Mouse (Mus musculus) lung, postnatal 0 days (tissue): Measurements from ENCODE around the gene Txlng.
A peak's percentile ranks its signal among the peaks of the same experiment; 100 is the strongest.

Experiments used
- CTCF ChIP-seq: IDR thresholded peaks from 2 replicates; pipeline ENCODE4 v1.5.1; 2016; ENCODE audit warnings: antibody characterized with exemption, mild to moderate bottlenecking
- EP300 ChIP-seq: IDR thresholded peaks from 2 replicates; pipeline ENCODE4 v1.6.1; 2016; ENCODE audit warnings: antibody characterized with exemption, mild to moderate bottlenecking, control low read depth

- TF ChIP-seq CTCF = peak; percentile 76
- no peak for TF ChIP-seq EP300
Observed at GRCm38 (mm10) chrX:162871734-162872517, 42.7 kb upstream of the Txlng start.
